Mouse (Mus musculus) brain, embryonic 14.5 days (tissue): ENCODE measurements around the gene 4930452B06Rik. TPM values are rescaled to one million over a fixed set of nuclear protein-coding genes. Genes with fewer than 3 reads are reported as not detected.

Experiments used
- DNase-seq: peaks from one replicate; pipeline ENCODE4 v3.0.0-alpha.2; 2011; ENCODE audit warnings: low read depth
- CTCF ChIP-seq: fragments of 200-500 bp; IDR thresholded peaks from 2 replicates; pipeline ENCODE4 v1.5.1; 2012; ENCODE audit warnings: inconsistent platforms, mild to moderate bottlenecking, moderate library complexity, borderline replicate concordance; ENCODE audit not compliant: insufficient read depth, insufficient read length; ENCODE audit errors: extremely low read depth
- POLR2A ChIP-seq: fragments of 200-500 bp; IDR thresholded peaks from 2 replicates; pipeline ENCODE4 v1.6.1; 2012; ENCODE audit warnings: mild to moderate bottlenecking, inconsistent platforms, borderline replicate concordance; ENCODE audit not compliant: poor library complexity, insufficient read depth, insufficient read length, severe bottlenecking; ENCODE audit errors: extremely low read depth
- polyA plus RNA-seq: library from polyadenylated mRNA; depleted of rRNA; stranded (reverse); fragments of >200 nt; gene quantifications from 2 replicates; pipeline ENCODE4 v1.2.3, GENCODE M21; 2012

The 4930452B06Rik gene
- polyA plus RNA-seq, 1 experiment: 2.7 TPM

GRCm38 (mm10) chr14:8442691-8443090 is 223.3 kb downstream of the 4930452B06Rik start:
- TF ChIP-seq POLR2A (no peak), CTCF (no peak)
- no peak for DNase-seq

GRCm38 (mm10) chr14:8441623-8442022 is 224.4 kb downstream of the 4930452B06Rik start:
- no peak for DNase-seq
- no peak for TF ChIP-seq POLR2A
- no peak for TF ChIP-seq CTCF

GRCm38 (mm10) chr14:8430611-8431230 is 235.3 kb downstream of the 4930452B06Rik start:
- no peak for TF ChIP-seq POLR2A
- TF ChIP-seq CTCF: no peak
- DNase-seq: no peak

GRCm38 (mm10) chr14:8429767-8430166 is 236.3 kb downstream of the 4930452B06Rik start:
- TF ChIP-seq CTCF (no peak), POLR2A (no peak)
- no peak for DNase-seq

GRCm38 (mm10) chr14:8422833-8423232 is 243.2 kb downstream of the 4930452B06Rik start:
- TF ChIP-seq CTCF: no peak
- TF ChIP-seq POLR2A: no peak
- DNase-seq: peak; percentile 61

- no peak for DNase-seq
- TF ChIP-seq CTCF (no peak), POLR2A (no peak)
Observed at GRCm38 (mm10) chr14:8421199-8421787, 244.7 kb downstream of the 4930452B06Rik start.

GRCm38 (mm10) chr14:8418610-8419009 is 247.4 kb downstream of the 4930452B06Rik start:
- TF ChIP-seq CTCF: no peak
- TF ChIP-seq POLR2A: no peak
- no peak for DNase-seq

- TF ChIP-seq CTCF (no peak), POLR2A (no peak)
- DNase-seq: no peak
Observed at GRCm38 (mm10) chr14:8405946-8406345, 260.1 kb downstream of the 4930452B06Rik start.

- DNase-seq: no peak
- TF ChIP-seq POLR2A (no peak), CTCF (no peak)
Observed at GRCm38 (mm10) chr14:8403310-8403709, 262.7 kb downstream of the 4930452B06Rik start.

GRCm38 (mm10) chr14:8398507-8398906 is 267.5 kb downstream of the 4930452B06Rik start:
- TF ChIP-seq POLR2A: no peak
- no peak for TF ChIP-seq CTCF
- DNase-seq: no peak

- no peak for DNase-seq
Observed at GRCm38 (mm10) chr14:8395690-8396287, 270.3 kb downstream of the 4930452B06Rik start.

More at GRCm38 (mm10) chr14:8395690-8396287, 270.3 kb downstream of the 4930452B06Rik start:
- no peak for TF ChIP-seq CTCF
- no peak for TF ChIP-seq POLR2A
